Mouse (Mus musculus) liver, adult 2 months (tissue): ENCODE results near the gene Shisal2a. TPM values are rescaled to one million over a fixed set of nuclear protein-coding genes. Genes with fewer than 3 reads are reported as not detected.
"Not testable (repeated sequence)": the region's sequence is repeated elsewhere in the genome, so short reads cannot be mapped to it uniquely, and the experiment has no call there.

Experiments
- DNase-seq: peaks from one replicate; pipeline ENCODE4 v3.0.0-alpha.2; 2011; ENCODE audit warnings: low read depth, low spot score; ENCODE audit errors: extremely low read depth
- H3K27ac ChIP-seq: fragments of 200-500 bp; replicated peaks from 2 replicates; pipeline ENCODE4 v1.5.1; 2012; ENCODE audit warnings: low read depth, mild to moderate bottlenecking, control low read depth, inconsistent platforms, low read length; ENCODE audit not compliant: insufficient read depth
- H3K27me3 ChIP-seq: fragments of 200-500 bp; 2 replicates; pipeline ENCODE4 v1.6.1; 2012; ENCODE audit warnings: mild to moderate bottlenecking, moderate library complexity, low read length, inconsistent platforms; ENCODE audit not compliant: control insufficient read depth, insufficient read depth
- H3K36me3 ChIP-seq: fragments of 200-500 bp; 2 replicates; pipeline ENCODE4 v1.6.1; 2012; ENCODE audit warnings: low read length, inconsistent platforms; ENCODE audit not compliant: control insufficient read depth, insufficient read depth
- H3K4me1 ChIP-seq: fragments of 200-500 bp; 2 replicates; pipeline ENCODE4 v1.6.1; 2011; ENCODE audit warnings: low read length; ENCODE audit not compliant: control insufficient read depth, insufficient read depth
- H3K4me3 ChIP-seq: fragments of 200-500 bp; 2 replicates; pipeline ENCODE4 v1.5.1; 2011; ENCODE audit warnings: low read depth, mild to moderate bottlenecking, control low read depth, low read length, moderate library complexity; ENCODE audit not compliant: insufficient read depth
- H3K79me2 ChIP-seq: fragments of 200-500 bp; 2 replicates; pipeline ENCODE4 v1.6.1; 2012; ENCODE audit warnings: inconsistent platforms, mild to moderate bottlenecking, low read length, moderate library complexity; ENCODE audit not compliant: control insufficient read depth, insufficient read depth
- H3K9ac ChIP-seq: fragments of 200-500 bp; 2 replicates; pipeline ENCODE4 v1.6.1; 2012; ENCODE audit warnings: low read depth, mild to moderate bottlenecking, control low read depth, inconsistent platforms, low read length
- CTCF ChIP-seq: fragments of 200-500 bp; IDR thresholded peaks from 2 replicates; pipeline ENCODE4 v1.5.1; 2011; ENCODE audit warnings: low read depth, low read length, control low read depth
- POLR2A ChIP-seq: fragments of 200-500 bp; IDR thresholded peaks from 2 replicates; pipeline ENCODE4 v1.6.1; 2011; ENCODE audit warnings: low read length, control low read depth; ENCODE audit not compliant: insufficient read depth; ENCODE audit errors: extremely low read depth
- WGBS: fragments of 180-500 bp; shearing (Covaris S2); methylation state at CpG from one replicate; pipeline ENCODE4 v1.1.7; 2018; 5-methylcytosine and 5-hydroxymethylcytosine counted together
- polyA plus RNA-seq: library from polyadenylated mRNA; depleted of rRNA; stranded (reverse); fragments of >200 nt; gene quantifications from 2 replicates; pipeline ENCODE4 v1.2.3, GENCODE M21; 2012
- total RNA-seq: library from RNA; depleted of rRNA; stranded (reverse); fragments of >200 nt; gene quantifications from 2 replicates; pipeline ENCODE4 v1.2.3, GENCODE M21; 2014

Gene Shisal2a
- total and polyA plus RNA-seq, 2 experiments = not detected

GRCm38 (mm10) chr4:108362321-108363261, 20.6 kb downstream of the Shisal2a start:
- Histone ChIP-seq H3K4me3 (no peak overlapping the region), H3K79me2 (no peaks in the 10 kb centered on the region), H3K36me3 (no peaks in the 10 kb centered on the region), H3K27me3 (no peaks in the 10 kb centered on the region), H3K9ac (peak overlapping the region; percentile 41; the same call in 1 of the 2 replicates), H3K4me1 (peaks cover 21% of the 10 kb centered on the region), H3K27ac (peak overlapping the region; percentile 67)
- DNase-seq = peak; percentile 70
- TF ChIP-seq POLR2A = no peak
- TF ChIP-seq CTCF = no peak
- WGBS = 19% methylated on average over 18 of the region's 18 CpGs

GRCm38 (mm10) chr4:108360136-108361055, 22.8 kb downstream of the Shisal2a start:
- Histone ChIP-seq H3K4me3 (peak overlapping the region; percentile 36; the same call in 1 of the 2 replicates), H3K79me2 (no peaks in the 10 kb centered on the region), H3K36me3 (no peaks in the 10 kb centered on the region), H3K4me1 (peaks cover 22% of the 10 kb centered on the region), H3K9ac (no peak overlapping the region), H3K27me3 (no peaks in the 10 kb centered on the region), H3K27ac (no peak overlapping the region)
- no peak for DNase-seq
- TF ChIP-seq POLR2A = no peak
- no peak for TF ChIP-seq CTCF
- 71% methylated on average over 28 of the region's 28 CpGs for WGBS

- H3K4me3 ChIP-seq = no peak overlapping the region
- TF ChIP-seq POLR2A = no peak
- no peak for TF ChIP-seq CTCF
- no peaks in the 10 kb centered on the region for H3K36me3 ChIP-seq
- DNase-seq = no peak
- WGBS = 73% methylated on average over 4 of the region's 4 CpGs
- no peak overlapping the region for H3K9ac ChIP-seq
- H3K27ac ChIP-seq = no peak overlapping the region
- H3K79me2 ChIP-seq = no peaks in the 10 kb centered on the region
- H3K4me1 ChIP-seq = peaks cover 22% of the 10 kb centered on the region
- H3K27me3 ChIP-seq = no peaks in the 10 kb centered on the region
Measured at GRCm38 (mm10) chr4:108358498-108358897, 24.7 kb downstream of the Shisal2a start.

GRCm38 (mm10) chr4:108357458-108357857, 25.7 kb downstream of the Shisal2a start:
- Histone ChIP-seq H3K79me2 (no peaks in the 10 kb centered on the region), H3K4me3 (no peak overlapping the region), H3K4me1 (peaks cover 15% of the 10 kb centered on the region), H3K27me3 (no peaks in the 10 kb centered on the region), H3K9ac (no peak overlapping the region), H3K36me3 (no peaks in the 10 kb centered on the region), H3K27ac (no peak overlapping the region)
- DNase-seq = no peak
- WGBS = 95% methylated on average over 8 of the region's 8 CpGs
- no peak for TF ChIP-seq POLR2A
- TF ChIP-seq CTCF = no peak

GRCm38 (mm10) chr4:108353591-108353990, 29.6 kb downstream of the Shisal2a start:
- H3K27me3 ChIP-seq, H3K79me2 ChIP-seq, H3K4me3 ChIP-seq, DNase-seq, H3K27ac ChIP-seq, H3K9ac ChIP-seq, H3K36me3 ChIP-seq: not testable (repeated sequence)
- H3K4me1 ChIP-seq = peaks cover 15% of the 10 kb centered on the region
